ENCODE assay signal across 19 mouse cellular contexts in the genomic region with DNA sequence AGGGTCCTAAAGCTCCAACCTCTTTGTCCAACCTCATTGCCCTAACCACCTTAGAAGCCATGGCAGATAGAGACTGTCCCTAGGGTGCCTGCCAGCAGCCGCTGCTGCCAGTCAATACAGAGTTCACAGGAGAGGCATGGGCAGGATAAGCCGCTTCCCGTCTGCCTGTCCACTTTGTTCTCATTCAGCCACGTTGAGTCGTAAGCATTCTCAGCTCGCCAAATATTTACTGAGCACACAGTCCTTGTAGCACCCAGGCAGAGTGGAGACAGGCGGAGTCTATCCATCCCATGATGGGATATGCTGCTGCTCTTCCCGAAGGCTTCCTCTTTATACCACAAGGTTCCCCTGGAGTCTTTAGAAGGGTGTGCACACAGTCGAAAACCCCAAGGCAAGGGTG. TPM values are rescaled to one million over a fixed set of nuclear protein-coding genes. Genes with fewer than 3 reads are reported as not detected.
DNase-seq lines count a peak whose midpoint lies in the region; ATAC-seq and TF ChIP-seq lines count a peak whose summit lies in the region.
"Had no signal": no experiment of that assay in that cellular context is flagged by ENCODE, and none has a peak within 500 bp of the region (broad histone marks: within the 10 kb centered on the region; RNA-seq: fewer than 3 reads in every experiment).

No protein-coding gene starts in this region.

- H3K4me2 ChIP-seq in lung, postnatal 0 days (replicated peaks; ENCODE audit: low read depth, low read length), result no peak overlapping the region
- no peak overlapping the region; the same call in 1 of the 2 replicates for H3K4me2 ChIP-seq in liver, embryonic 11.5 days
- H3K4me2 ChIP-seq in stomach, embryonic 16.5 days (ENCODE audit: low read depth, low read length), result no peak overlapping the region

- no peak overlapping the region for H3K4me3 ChIP-seq in heart, adult 2 months
- no peak overlapping the region for H3K4me3 ChIP-seq in lung, postnatal 0 days (ENCODE audit: low read depth, low read length)
- no peak overlapping the region for H3K4me3 ChIP-seq in lung, adult 2 months (replicated peaks; ENCODE audit: extremely low read depth, low read depth, low read length)
- no peak overlapping the region for H3K4me3 ChIP-seq in liver, embryonic 11.5 days (ENCODE audit: low read depth, low read length)
- H3K4me3 ChIP-seq in stomach, embryonic 16.5 days (replicated peaks; ENCODE audit: low read length), result no peak overlapping the region
- H3K4me3 ChIP-seq: megakaryocyte, embryonic 14.5 days had no signal

- no peak for DNase-seq in heart, adult 2 months
- no peak for DNase-seq in heart, postnatal 25 days (ENCODE audit: low spot score)
- no peak for DNase-seq in lung, postnatal 0 days (ENCODE audit: low spot score)
- DNase-seq in lung, adult 2 months, result no peak
- DNase-seq in liver, embryonic 11.5 days (ENCODE audit: low spot score), result no peak
- DNase-seq: adrenal gland, adult 2 months; cerebellum, adult 9-10 months; heart, adult 11 months; heart, postnatal 14 days; kidney, postnatal 4 days; left cerebral cortex, postnatal 4 days; right cerebral cortex, postnatal 14 days; thymus, adult 2 months had no signal

- H3K9ac ChIP-seq in heart, adult 2 months (ENCODE audit: low read depth, low read length), result no peak overlapping the region
- H3K9ac ChIP-seq in lung, postnatal 0 days (replicated peaks; ENCODE audit: low read depth), result no peak overlapping the region
- no peak overlapping the region; the same call in 1 of the 2 replicates for H3K9ac ChIP-seq in liver, embryonic 11.5 days (ENCODE audit: low read depth, low read length)
- no peak overlapping the region for H3K9ac ChIP-seq in stomach, embryonic 16.5 days (ENCODE audit: low read length)

- H3K4me1 ChIP-seq in heart, adult 2 months (ENCODE audit: control insufficient read depth, insufficient read depth, low read length), result peaks cover 16% of the 10 kb centered on the region
- H3K4me1 ChIP-seq in lung, postnatal 0 days (ENCODE audit: insufficient read depth, low read depth, low read length), result no peaks in the 10 kb centered on the region
- no peaks in the 10 kb centered on the region for H3K4me1 ChIP-seq in lung, adult 2 months (ENCODE audit: control insufficient read depth, insufficient read depth, low read length)
- peaks cover 21% of the 10 kb centered on the region for H3K4me1 ChIP-seq in liver, embryonic 11.5 days (replicated peaks; ENCODE audit: control insufficient read depth, insufficient read depth, low read length)
- peaks cover 4% of the 10 kb centered on the region; the same call in 1 of the 2 replicates for H3K4me1 ChIP-seq in stomach, embryonic 16.5 days (ENCODE audit: control insufficient read depth, insufficient read depth, low read length)

- no peaks in the 10 kb centered on the region for H3K9me3 ChIP-seq in lung, postnatal 0 days (ENCODE audit: low read length)
- H3K9me3 ChIP-seq in liver, embryonic 11.5 days (ENCODE audit: control insufficient read depth, low read length), result no peaks in the 10 kb centered on the region
- H3K9me3 ChIP-seq in stomach, embryonic 16.5 days (replicated peaks; ENCODE audit: control insufficient read depth, low read length), result no peaks in the 10 kb centered on the region
- H3K9me3 ChIP-seq: megakaryocyte, embryonic 14.5 days had no signal

- no peaks in the 10 kb centered on the region for H3K36me3 ChIP-seq in heart, adult 2 months (ENCODE audit: control insufficient read depth, insufficient read depth, low read length)
- H3K36me3 ChIP-seq in lung, postnatal 0 days (ENCODE audit: insufficient read depth, low read length), result no peaks in the 10 kb centered on the region
- no peaks in the 10 kb centered on the region for H3K36me3 ChIP-seq in liver, embryonic 11.5 days (ENCODE audit: control insufficient read depth, insufficient read depth, low read length)
- H3K36me3 ChIP-seq in stomach, embryonic 16.5 days (ENCODE audit: control insufficient read depth, insufficient read depth, low read length), result no peaks in the 10 kb centered on the region

- intact Hi-C loops in heart, adult 2 months (cut with DNase I), result loop anchor here (5.0 kb wide), 1 partner anchor 35 kb away; no protein-coding TSS in a partner anchor
- intact Hi-C loops in heart, postnatal 25 days (cut with DNase I), result no loop called here

- H3K27ac ChIP-seq in heart, adult 2 months, result no peak overlapping the region
- H3K27ac ChIP-seq in lung, postnatal 0 days (ENCODE audit: low read length), result no peak overlapping the region
- H3K27ac ChIP-seq in liver, embryonic 11.5 days (ENCODE audit: low read depth, low read length), result no peak overlapping the region
- no peak overlapping the region for H3K27ac ChIP-seq in stomach, embryonic 16.5 days (ENCODE audit: low read length)

- H3K27me3 ChIP-seq in heart, adult 2 months (ENCODE audit: control insufficient read depth, insufficient read depth, low read length), result no peaks in the 10 kb centered on the region
- no peaks in the 10 kb centered on the region for H3K27me3 ChIP-seq in lung, postnatal 0 days (replicated peaks; ENCODE audit: insufficient read depth, low read length)
- no peaks in the 10 kb centered on the region for H3K27me3 ChIP-seq in liver, embryonic 11.5 days (replicated peaks; ENCODE audit: control insufficient read depth, insufficient read depth, low read length)
- H3K27me3 ChIP-seq in stomach, embryonic 16.5 days (ENCODE audit: control insufficient read depth, insufficient read depth, low read length), result no peaks in the 10 kb centered on the region

- 0 out of 2 replicates have a peak, but pooled peaks have one; percentile 21 for TF ChIP-seq EP300 in heart, adult 2 months (IDR thresholded peaks at IDR 0.05; ENCODE audit: insufficient read depth, low read depth, low read length)
- TF ChIP-seq EP300 in lung, postnatal 0 days (IDR thresholded peaks at IDR 0.05), result no peak

- 34% methylated on average over 9 of the region's 9 CpGs for WGBS in heart, adult 2 months
- 26% methylated on average over 9 of the region's 9 CpGs for WGBS in lung, postnatal 0 days
- 26% methylated on average over 9 of the region's 9 CpGs for WGBS in lung, adult 2 months
- whole genome bisulfite sequencing in liver, embryonic 11.5 days, result 65% methylated on average over 9 of the region's 9 CpGs
- 41% methylated on average over 9 of the region's 9 CpGs for WGBS in stomach, embryonic 16.5 days

- H3K79me2 ChIP-seq in heart, adult 2 months (replicated peaks; ENCODE audit: control insufficient read depth, insufficient read depth, low read length), result no peaks in the 10 kb centered on the region

- no peak for TF ChIP-seq CTCF in heart, adult 2 months (IDR thresholded peaks at IDR 0.05)
- TF ChIP-seq CTCF in lung, postnatal 0 days (IDR thresholded peaks at IDR 0.05), result no peak
- no peak for TF ChIP-seq CTCF in lung, adult 2 months (IDR thresholded peaks at IDR 0.05; ENCODE audit: insufficient read depth, low read length)

- ATAC-seq in lung, postnatal 0 days, result peak; percentile 49
- 0 out of 2 replicates have a peak, but pooled peaks have one; percentile 0 for ATAC-seq in liver, embryonic 11.5 days (replicated peaks; ENCODE audit: low FRiP score)
- 0 out of 2 replicates have a peak, but pooled peaks have one; percentile 39 for ATAC-seq in stomach, embryonic 16.5 days (ENCODE audit: insufficient read depth, low FRiP score)
- ATAC-seq in CD4-positive, CD25-positive, alpha-beta regulatory T cell, adult 4 months, result no peak
- no peak for ATAC-seq in megakaryocyte progenitor cell, adult 5-6 weeks (replicated peaks; ENCODE audit: poor library complexity)
- ATAC-seq: intestine, postnatal 0 days had no signal

- no peak for TF ChIP-seq POLR2A in heart, adult 2 months (IDR thresholded peaks at IDR 0.05; ENCODE audit: insufficient read depth, low read depth, low read length)
- no peak for TF ChIP-seq POLR2A in lung, adult 2 months (IDR thresholded peaks at IDR 0.05; ENCODE audit: borderline replicate concordance, extremely low read depth, low read depth, low read length)

RNA-seq across cellular contexts. Expression of gene Cd247, which starts 28.8 kb away (rescaled TPM):
- total RNA-seq in heart, adult 2 months (2021), result under 1 TPM; 0.52 to 0.76 TPM
- polyA plus RNA-seq in heart, adult 2 months (2012; rRNA removed), result 2.4 and 3.0 TPM in 2 replicates
- total RNA-seq in heart, postnatal 25 days (2021), result under 1 TPM; 0.39 to 0.60 TPM
- 1.3 and 1.5 TPM in 2 replicates for polyA plus RNA-seq in lung, postnatal 0 days (2015; fragmentation: Nextera tagmentation; extraction: Ambion mirVana)
- 8.7 and 10.7 TPM in 2 replicates for polyA plus RNA-seq in lung, adult 2 months (2012; rRNA removed)
- 0.77 TPM in 1 of 2 replicates, not detected in the other for polyA plus RNA-seq in liver, embryonic 11.5 days (2014; fragmentation: Nextera tagmentation; extraction: Ambion mirVana)
- polyA plus RNA-seq in stomach, embryonic 16.5 days (2015; fragmentation: Nextera tagmentation; extraction: Ambion mirVana), result 0.36 and 0.52 TPM in 2 replicates
- 100 to 1,000 TPM; 443 to 540 TPM for polyA plus RNA-seq in CD4-positive, CD25-positive, alpha-beta regulatory T cell, adult 4 months (2017; shearing (Covaris generic))
- 0.12 TPM in 1 of 2 replicates, not detected in the other for total RNA-seq in megakaryocyte progenitor cell, adult 5-6 weeks (2015)
- total RNA-seq in megakaryocyte progenitor cell, adult 5-6 weeks (2017), result 0.29 and 1.2 TPM in 2 replicates
- total RNA-seq: layer of hippocampus, postnatal 25 days had no signal

RNA-seq across cellular contexts. Expression of gene Creg1, which starts 53.7 kb away (rescaled TPM):
- 10 to 100 TPM; 85.7 to 93.3 TPM for total RNA-seq in heart, adult 2 months (2021)
- polyA plus RNA-seq in heart, adult 2 months (2012; rRNA removed), result 77.2 and 121 TPM in 2 replicates
- total RNA-seq in heart, postnatal 25 days (2021), result 10 to 100 TPM; 64.4 to 68.6 TPM
- polyA plus RNA-seq in lung, postnatal 0 days (2015; fragmentation: Nextera tagmentation; extraction: Ambion mirVana), result 123 and 148 TPM in 2 replicates
- 91.8 and 94.8 TPM in 2 replicates for polyA plus RNA-seq in lung, adult 2 months (2012; rRNA removed)
- 237 and 244 TPM in 2 replicates for polyA plus RNA-seq in liver, embryonic 11.5 days (2014; fragmentation: Nextera tagmentation; extraction: Ambion mirVana)
- polyA plus RNA-seq in stomach, embryonic 16.5 days (2015; fragmentation: Nextera tagmentation; extraction: Ambion mirVana), result 90.4 and 90.6 TPM in 2 replicates
- polyA plus RNA-seq in CD4-positive, CD25-positive, alpha-beta regulatory T cell, adult 4 months (2017; shearing (Covaris generic)), result 10 to 100 TPM; 17.4 to 25.9 TPM
- 261 and 284 TPM in 2 replicates for total RNA-seq in megakaryocyte progenitor cell, adult 5-6 weeks (2015)
- total RNA-seq in megakaryocyte progenitor cell, adult 5-6 weeks (2017), result 96.7 and 120 TPM in 2 replicates

Comparison
In these comparisons a context has a peak if more than half of its experiments do, and no peak if none do; other contexts are left out.
1. ATAC-seq: peak in lung, postnatal 0 days (single experiment), liver, embryonic 11.5 days (single experiment) and stomach, embryonic 16.5 days (single experiment); none in CD4-positive, CD25-positive, alpha-beta regulatory T cell, adult 4 months (single experiment) and megakaryocyte progenitor cell, adult 5-6 weeks (single experiment).
2. RNA of gene Cd247, which starts 28.8 kb away (polyA plus RNA-seq): 443 to 540 TPM in CD4-positive, CD25-positive, alpha-beta regulatory T cell, adult 4 months; 8.7 to 10.7 TPM in lung, adult 2 months, 2.4 to 3.0 TPM in heart, adult 2 months, 1.3 to 1.5 TPM in lung, postnatal 0 days, 0.77 TPM in liver, embryonic 11.5 days and 0.36 to 0.52 TPM in stomach, embryonic 16.5 days; every median in the first group is over 10 times any median in the second.